Mouse (Mus musculus) kidney, adult 2 months (tissue): ENCODE measurements around the gene Chrm3.

Experiments used
- CTCF ChIP-seq: fragments of 200-500 bp; conservative IDR thresholded peaks from 2 replicates; pipeline ENCODE4 v1.5.1; 2011; ENCODE audit warnings: low read depth, mild to moderate bottlenecking, control low read depth, low read length, moderate library complexity, mixed read lengths; ENCODE audit not compliant: insufficient read depth, insufficient read length
- POLR2A ChIP-seq: fragments of 200-500 bp; IDR thresholded peaks from one replicate; pipeline ENCODE4 v1.6.1; 2011; ENCODE audit warnings: low read depth, low read length, control low read depth

DNA sequence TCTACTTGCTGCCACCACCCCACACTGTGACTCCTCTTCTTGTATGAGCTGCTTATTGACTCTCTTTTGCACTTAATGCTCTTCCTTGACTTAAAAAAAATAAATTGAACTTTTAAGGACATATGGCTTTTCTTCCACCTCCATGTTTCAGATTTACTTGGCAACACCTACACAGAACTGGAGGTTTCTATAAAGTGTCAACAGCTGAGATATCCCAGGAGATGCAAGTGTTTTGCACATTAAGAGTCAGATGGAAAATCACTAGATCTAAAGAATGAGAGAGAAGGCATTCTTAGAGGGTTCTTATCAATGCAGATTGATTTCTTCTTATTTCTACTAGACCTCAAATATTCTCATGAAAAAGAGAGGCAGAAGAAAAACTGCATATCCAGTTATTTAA, 197.3 kb downstream of the Chrm3 start:
- no peak for TF ChIP-seq CTCF
- TF ChIP-seq POLR2A, result no peak
